Mouse (Mus musculus) neural tube, embryonic 13.5 days (tissue): ENCODE results near the gene Gfod2. TPM values are rescaled to one million over a fixed set of nuclear protein-coding genes. Genes with fewer than 3 reads are reported as not detected.
A peak's percentile ranks its signal among the peaks of the same experiment; 100 is the strongest.

Experiments
- ATAC-seq: fragments of 200-750 bp; cut with Nextera tagmentation; 2 replicates; pipeline ENCODE4 v1.8.0; 2017; ENCODE audit warnings: low read depth, mild to moderate bottlenecking, moderate TSS enrichment, moderate library complexity
- H3K27ac ChIP-seq: fragments of 300-500 bp; sonication (generic); replicated peaks from 2 replicates; pipeline ENCODE4 v1.5.1; 2015; ENCODE audit warnings: moderate library complexity, mild to moderate bottlenecking, inconsistent platforms
- H3K27me3 ChIP-seq: fragments of 300-500 bp; sonication (generic); 2 replicates; pipeline ENCODE4 v1.6.1; 2015; ENCODE audit warnings: mild to moderate bottlenecking, inconsistent platforms
- H3K36me3 ChIP-seq: fragments of 300-500 bp; sonication (generic); 2 replicates; pipeline ENCODE4 v1.6.1; 2015; ENCODE audit warnings: mild to moderate bottlenecking, inconsistent platforms
- H3K4me1 ChIP-seq: fragments of 300-500 bp; sonication (generic); replicated peaks from 2 replicates; pipeline ENCODE4 v1.6.1; 2015; ENCODE audit warnings: inconsistent platforms
- H3K4me2 ChIP-seq: fragments of 300-500 bp; sonication (generic); 2 replicates; pipeline ENCODE4 v1.6.1; 2015; ENCODE audit warnings: inconsistent platforms, mild to moderate bottlenecking, moderate library complexity
- H3K4me3 ChIP-seq: fragments of 300-500 bp; sonication (generic); 2 replicates; pipeline ENCODE4 v1.5.1; 2015; ENCODE audit warnings: mild to moderate bottlenecking, inconsistent platforms
- H3K9ac ChIP-seq: fragments of 300-500 bp; sonication (generic); 2 replicates; pipeline ENCODE4 v1.6.1; 2015; ENCODE audit warnings: moderate library complexity, mild to moderate bottlenecking, inconsistent platforms
- H3K9me3 ChIP-seq: fragments of 300-500 bp; sonication (generic); 2 replicates; pipeline ENCODE4 v1.6.1; 2016; ENCODE audit warnings: inconsistent platforms
- WGBS: fragments of 180-500 bp; shearing (Covaris S2); methylation state at CpG from one replicate; pipeline ENCODE4 v1.1.7; 2015; 5-methylcytosine and 5-hydroxymethylcytosine counted together
- polyA plus RNA-seq: library from polyadenylated mRNA; unstranded; fragments of >200 nt; fragmentation: Nextera tagmentation; extraction: Ambion mirVana; gene quantifications from 2 replicates; pipeline ENCODE4 v1.2.1, GENCODE M21; 2015

The Gfod2 gene
- polyA plus RNA-seq = 66.7 and 72.4 TPM in 2 replicates

GRCm38 (mm10) chr8:105758277-105759108, at the start of gene Gfod2:
TSS of gene Gfod2 (minus strand) at chr8:105758664.
- peak within 1 kb of the TSS; percentile 95 for H3K27ac ChIP-seq
- H3K9ac ChIP-seq = peak within 1 kb of the TSS; percentile 88
- WGBS = 4% methylated on average over 57 of the region's 57 CpGs
- H3K27me3 ChIP-seq = no peaks in the 10 kb centered on the region
- no peaks in the 10 kb centered on the region for H3K9me3 ChIP-seq
- H3K4me3 ChIP-seq = peak within 1 kb of the TSS; percentile 80
- peak; percentile 97 for ATAC-seq
- H3K4me1 ChIP-seq = peaks cover 44% of the 10 kb centered on the region
- no peaks in the 10 kb centered on the region for H3K36me3 ChIP-seq
- peak within 1 kb of the TSS; percentile 69 for H3K4me2 ChIP-seq

GRCm38 (mm10) chr8:105807766-105808165, 49.3 kb upstream of the Gfod2 start:
- Histone ChIP-seq H3K4me2 (no peak overlapping the region), H3K27ac (no peak overlapping the region)
- WGBS = 89% methylated on average over 5 of the region's 5 CpGs

GRCm38 (mm10) chr8:105805964-105806363, 47.5 kb upstream of the Gfod2 start:
- no peak overlapping the region for H3K9ac ChIP-seq
- 86% methylated on average over 1 of the region's 1 CpGs for WGBS
- no peak for ATAC-seq

More at GRCm38 (mm10) chr8:105807766-105808165, 49.3 kb upstream of the Gfod2 start:
- peaks cover 38% of the 10 kb centered on the region for H3K36me3 ChIP-seq
- peaks cover 22% of the 10 kb centered on the region for H3K4me1 ChIP-seq
- no peaks in the 10 kb centered on the region for H3K27me3 ChIP-seq
- H3K4me3 ChIP-seq = no peak overlapping the region
- ATAC-seq = no peak
- no peak overlapping the region for H3K9ac ChIP-seq
- H3K9me3 ChIP-seq = no peaks in the 10 kb centered on the region

GRCm38 (mm10) chr8:105805346-105805745, 46.9 kb upstream of the Gfod2 start:
- 75% methylated on average over 3 of the region's 3 CpGs for WGBS
- no peak for ATAC-seq
- Histone ChIP-seq H3K27me3 (no peaks in the 10 kb centered on the region), H3K36me3 (peaks cover 19% of the 10 kb centered on the region), H3K4me1 (peaks cover 6% of the 10 kb centered on the region; the same call in 1 of the 2 replicates), H3K4me3 (no peak overlapping the region), H3K9ac (no peak overlapping the region), H3K27ac (peak overlapping the region; percentile 23; the same call in 1 of the 2 replicates), H3K9me3 (no peaks in the 10 kb centered on the region), H3K4me2 (no peak overlapping the region)

More at GRCm38 (mm10) chr8:105805964-105806363, 47.5 kb upstream of the Gfod2 start:
- no peak overlapping the region for H3K4me3 ChIP-seq
- H3K4me2 ChIP-seq = no peak overlapping the region
- H3K9me3 ChIP-seq = no peaks in the 10 kb centered on the region
- peaks cover 23% of the 10 kb centered on the region for H3K36me3 ChIP-seq
- H3K4me1 ChIP-seq = peaks cover 12% of the 10 kb centered on the region
- no peaks in the 10 kb centered on the region for H3K27me3 ChIP-seq
- H3K27ac ChIP-seq = peak overlapping the region; percentile 23; the same call in 1 of the 2 replicates

GRCm38 (mm10) chr8:105804797-105805196, 46.3 kb upstream of the Gfod2 start:
- Histone ChIP-seq H3K4me2 (no peak overlapping the region), H3K27me3 (no peaks in the 10 kb centered on the region), H3K36me3 (peaks cover 17% of the 10 kb centered on the region)

GRCm38 (mm10) chr8:105801153-105801904, 42.9 kb upstream of the Gfod2 start:
- no peak overlapping the region for H3K27ac ChIP-seq
- no peak for ATAC-seq
- H3K36me3 ChIP-seq = peaks cover 17% of the 10 kb centered on the region
- H3K4me1 ChIP-seq = peaks cover 14% of the 10 kb centered on the region
- 88% methylated on average over 6 of the region's 6 CpGs for WGBS
- H3K27me3 ChIP-seq = no peaks in the 10 kb centered on the region
- no peak overlapping the region for H3K9ac ChIP-seq
- no peak overlapping the region for H3K4me3 ChIP-seq
- no peak overlapping the region for H3K4me2 ChIP-seq
- no peaks in the 10 kb centered on the region for H3K9me3 ChIP-seq

More at GRCm38 (mm10) chr8:105804797-105805196, 46.3 kb upstream of the Gfod2 start:
- Histone ChIP-seq H3K27ac (no peak overlapping the region), H3K9ac (no peak overlapping the region), H3K9me3 (no peaks in the 10 kb centered on the region), H3K4me1 (peaks cover 4% of the 10 kb centered on the region; the same call in 1 of the 2 replicates), H3K4me3 (no peak overlapping the region)
- WGBS = 92% methylated on average over 7 of the region's 7 CpGs
- no peak for ATAC-seq

GRCm38 (mm10) chr8:105799091-105799812, 40.8 kb upstream of the Gfod2 start:
- WGBS = 58% methylated on average over 8 of the region's 8 CpGs
- peak overlapping the region; percentile 4; the same call in 1 of the 2 replicates for H3K27ac ChIP-seq

GRCm38 (mm10) chr8:105798408-105798807, 39.9 kb upstream of the Gfod2 start:
- H3K4me3 ChIP-seq = no peak overlapping the region
- no peaks in the 10 kb centered on the region for H3K9me3 ChIP-seq
- no peak overlapping the region for H3K9ac ChIP-seq
- WGBS = 95% methylated on average over 5 of the region's 5 CpGs
- no peaks in the 10 kb centered on the region for H3K36me3 ChIP-seq
- ATAC-seq = no peak
- no peak overlapping the region for H3K27ac ChIP-seq
- H3K4me2 ChIP-seq = no peak overlapping the region
- H3K4me1 ChIP-seq = peaks cover 10% of the 10 kb centered on the region; the same call in 1 of the 2 replicates
- H3K27me3 ChIP-seq = no peaks in the 10 kb centered on the region

More at GRCm38 (mm10) chr8:105799091-105799812, 40.8 kb upstream of the Gfod2 start:
- H3K4me1 ChIP-seq = peaks cover 10% of the 10 kb centered on the region; the same call in 1 of the 2 replicates
- no peak overlapping the region for H3K4me3 ChIP-seq
- 0 out of 2 replicates have a peak, but pooled peaks cover 5% of the 10 kb centered on the region for H3K36me3 ChIP-seq
- no peak overlapping the region for H3K9ac ChIP-seq
- H3K27me3 ChIP-seq = no peaks in the 10 kb centered on the region
- H3K9me3 ChIP-seq = no peaks in the 10 kb centered on the region
- no peak overlapping the region for H3K4me2 ChIP-seq
- ATAC-seq = no peak

GRCm38 (mm10) chr8:105795785-105796184, 37.3 kb upstream of the Gfod2 start:
- no peak for ATAC-seq
- Histone ChIP-seq H3K9me3 (no peaks in the 10 kb centered on the region), H3K36me3 (no peaks in the 10 kb centered on the region), H3K27me3 (no peaks in the 10 kb centered on the region), H3K4me2 (no peak overlapping the region), H3K27ac (no peak overlapping the region), H3K9ac (no peak overlapping the region), H3K4me3 (no peak overlapping the region), H3K4me1 (peaks cover 10% of the 10 kb centered on the region; the same call in 1 of the 2 replicates)
- 88% methylated on average over 1 of the region's 1 CpGs for WGBS

- Histone ChIP-seq H3K36me3 (no peaks in the 10 kb centered on the region), H3K9me3 (no peaks in the 10 kb centered on the region), H3K27ac (no peak overlapping the region), H3K4me1 (peaks cover 4% of the 10 kb centered on the region; the same call in 1 of the 2 replicates), H3K4me3 (no peak overlapping the region), H3K9ac (no peak overlapping the region), H3K4me2 (no peak overlapping the region), H3K27me3 (no peaks in the 10 kb centered on the region)
- ATAC-seq = no peak
- WGBS = 87% methylated on average over 3 of the region's 3 CpGs
These were observed 35.6 kb upstream of the Gfod2 start for GRCm38 (mm10) chr8:105794009-105794598.

GRCm38 (mm10) chr8:105793331-105793730, 34.9 kb upstream of the Gfod2 start:
- no peaks in the 10 kb centered on the region for H3K9me3 ChIP-seq
- no peak overlapping the region for H3K4me3 ChIP-seq
- H3K9ac ChIP-seq = no peak overlapping the region
- no peak overlapping the region for H3K4me2 ChIP-seq
- 94% methylated on average over 1 of the region's 1 CpGs for WGBS
- no peaks in the 10 kb centered on the region for H3K4me1 ChIP-seq
- H3K36me3 ChIP-seq = peaks cover 2% of the 10 kb centered on the region; the same call in 1 of the 2 replicates
- no peaks in the 10 kb centered on the region for H3K27me3 ChIP-seq
- H3K27ac ChIP-seq = no peak overlapping the region
- no peak for ATAC-seq
